Mouse (Mus musculus) kidney, adult 10 weeks (tissue): ENCODE data around the gene Mup4. TPM values are rescaled to one million over a fixed set of nuclear protein-coding genes. Genes with fewer than 3 reads are reported as not detected.

Experiments used
- polyA plus RNA-seq: library from polyadenylated mRNA; stranded (reverse); fragments of 350-450 nt; fragmentation: Illumina TruSeq; extraction: RNeasy Lipid Tissue Mini Kit (QIAGEN cat#74804); gene quantifications from one replicate; pipeline ENCODE4 v1.2.3, GENCODE M21; 2014; ENCODE audit warnings: low read depth, low replicate concordance

Gene Mup4
- not detected for polyA plus RNA-seq

DNA sequence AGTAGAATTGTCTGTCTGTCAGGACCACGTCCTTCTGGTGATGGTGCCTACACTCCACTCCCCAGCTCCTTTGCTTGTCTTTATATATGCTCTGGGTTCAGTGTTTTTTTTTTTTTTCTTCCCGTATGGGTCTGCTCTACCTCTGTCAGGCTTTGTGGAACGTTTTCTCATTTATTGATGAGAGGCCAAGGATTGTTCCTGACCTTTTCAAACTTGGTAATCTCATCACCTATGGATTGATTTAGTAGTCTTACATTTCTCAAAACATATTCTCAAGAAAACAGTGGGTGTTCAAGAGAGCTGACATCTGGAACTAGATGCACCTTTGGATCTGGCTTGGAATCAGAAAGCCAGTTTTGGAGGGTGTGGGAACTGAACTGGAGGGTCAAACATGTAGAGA is at the start of gene Mup4:
Gene Mup4, minus strand, starts transcription at position 101 of the 400 bp plus-strand sequence.

DNA sequence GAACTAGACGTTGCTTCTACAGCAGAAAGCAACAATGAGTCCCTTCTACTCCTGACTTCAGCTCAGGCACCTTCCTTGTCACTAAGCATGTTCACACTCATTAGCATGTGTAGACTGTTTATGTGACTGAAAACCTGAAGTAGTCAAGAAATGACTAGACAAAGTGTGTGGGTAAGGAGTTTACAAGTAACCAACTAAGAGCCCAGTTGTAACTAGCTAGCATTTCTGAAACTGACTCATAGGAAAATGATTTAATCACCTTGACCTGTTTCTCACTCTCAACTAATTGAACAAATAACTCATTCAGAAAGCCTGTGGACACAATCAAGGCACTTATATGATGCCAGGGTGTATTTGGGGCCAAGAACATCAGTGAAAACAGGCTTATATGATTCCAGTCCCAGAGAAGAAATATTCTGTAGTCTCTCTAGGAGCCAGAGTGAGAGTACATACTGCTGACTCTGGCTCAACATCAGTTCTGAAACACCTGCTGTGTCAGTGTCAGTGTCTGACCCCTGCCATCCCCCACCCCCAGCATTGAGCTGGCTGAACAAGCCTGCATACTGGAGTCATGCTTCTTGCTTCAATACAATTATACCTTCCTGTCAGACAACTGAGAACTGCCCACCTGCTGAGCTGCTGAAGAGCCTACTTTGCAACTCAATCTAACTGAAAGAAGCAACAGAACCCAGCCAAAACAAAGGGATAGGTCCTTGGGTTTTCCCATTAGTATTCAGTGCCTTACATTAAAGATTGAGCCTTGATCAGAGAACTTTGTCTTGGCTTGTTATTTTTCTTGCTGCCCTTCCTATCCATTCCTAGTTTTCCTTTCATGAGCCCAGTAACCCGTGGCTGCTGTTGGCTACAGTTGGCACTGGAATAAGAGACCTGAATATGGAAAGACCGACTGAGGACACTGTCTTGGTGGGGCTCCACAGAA is 3.2 kb upstream of the Mup4 start, which contains the start of gene Mup6:
Gene Mup6, plus strand, starts transcription at position 890 of the 940 bp plus-strand sequence.

DNA sequence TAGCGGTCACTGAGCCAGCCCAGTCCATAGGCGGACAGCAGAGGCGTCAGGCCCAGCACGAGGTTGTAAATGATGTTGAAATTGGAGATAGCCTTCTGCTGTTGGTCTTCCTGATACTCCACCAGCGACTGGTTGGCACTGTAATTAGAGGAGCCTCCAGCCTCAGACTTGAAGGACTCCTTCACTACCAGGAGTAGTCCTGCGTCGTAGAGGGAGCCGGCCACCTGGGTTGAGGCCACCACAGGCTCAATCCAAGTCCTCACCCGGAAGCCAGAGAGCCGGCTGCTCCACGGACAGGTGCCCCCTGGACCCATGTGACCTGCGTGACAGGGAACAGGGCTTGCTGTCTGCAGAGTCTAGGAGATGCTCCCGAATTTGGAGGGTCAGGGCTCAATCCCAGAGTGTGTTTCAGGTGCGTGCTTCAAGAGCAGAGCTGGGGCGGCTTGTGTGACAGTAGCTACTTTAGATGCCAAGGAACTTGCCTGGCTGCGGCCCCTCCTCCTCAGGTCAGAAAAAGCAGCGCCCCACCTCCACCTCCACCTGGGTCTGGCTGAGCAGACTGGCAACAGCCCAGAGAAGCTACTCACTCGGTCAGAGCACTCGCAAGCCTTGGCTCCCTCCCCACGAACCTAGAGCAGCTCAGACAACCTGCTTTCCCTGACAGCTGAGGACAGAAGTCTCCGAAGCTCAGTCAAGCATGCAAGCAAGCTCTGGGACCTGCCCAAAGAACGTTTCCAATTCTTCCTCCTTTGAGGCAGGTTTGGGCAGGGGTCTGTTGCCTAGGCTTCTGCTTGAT is 45.7 kb downstream of the Mup4 start, which contains the start of gene Slc46a2:
Gene Slc46a2, minus strand, starts transcription at position 449 of the 796 bp plus-strand sequence.

Other genes with a start within 250 kb of the Mup4 start
- 20.5 TPM for gene Inip, start 159.1 kb downstream of the Mup4 start, polyA plus RNA-seq
- 8.9 TPM for gene Snx30, start 154.9 kb downstream of the Mup4 start, polyA plus RNA-seq
- gene Slc46a2, start 45.7 kb downstream of the Mup4 start, polyA plus RNA-seq, result not detected
- not detected for gene Mup6, start 3.6 kb upstream of the Mup4 start, polyA plus RNA-seq
- gene Mup7, start 109.8 kb upstream of the Mup4 start, polyA plus RNA-seq, result not detected
- gene Mup2, start 193.6 kb upstream of the Mup4 start, polyA plus RNA-seq, result not detected